Mouse (Mus musculus): ENCODE data around the gene Cnn2.

DNA sequence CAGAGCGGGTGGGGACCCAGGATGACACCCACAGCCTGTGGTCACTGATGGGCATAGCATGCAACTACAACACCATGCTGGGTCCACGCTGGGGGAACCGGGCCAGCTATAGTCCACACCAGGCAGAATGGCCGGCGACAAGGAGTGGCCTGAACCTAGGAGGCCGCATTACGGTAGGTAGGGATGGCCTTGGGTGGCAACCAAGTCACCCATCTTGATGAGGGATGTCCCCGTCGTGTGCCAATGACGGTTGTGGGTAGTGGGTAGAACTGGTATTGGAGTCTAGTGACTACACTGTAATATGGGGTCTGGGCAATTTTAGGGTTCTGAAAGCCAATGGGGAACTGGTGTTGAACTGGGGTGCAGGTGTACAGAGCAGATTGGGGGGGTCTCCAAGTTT lies 28.5 kb downstream of the Cnn2 start:
- TF ChIP-seq CTCF (IDR thresholded peaks at IDR 0.05; ENCODE audit: insufficient read depth, low read length) (no peak), POLR2A (IDR thresholded peaks at IDR 0.05; ENCODE audit: borderline replicate concordance, extremely low read depth, low read depth, low read length) (no peak)
